Mouse (Mus musculus): ENCODE results near the gene Klkb1. TPM values are rescaled to one million over a fixed set of nuclear protein-coding genes. Genes with fewer than 3 reads are reported as not detected.

Gene Klkb1
- total RNA-seq (2023): not detected in 4 replicates

DNA sequence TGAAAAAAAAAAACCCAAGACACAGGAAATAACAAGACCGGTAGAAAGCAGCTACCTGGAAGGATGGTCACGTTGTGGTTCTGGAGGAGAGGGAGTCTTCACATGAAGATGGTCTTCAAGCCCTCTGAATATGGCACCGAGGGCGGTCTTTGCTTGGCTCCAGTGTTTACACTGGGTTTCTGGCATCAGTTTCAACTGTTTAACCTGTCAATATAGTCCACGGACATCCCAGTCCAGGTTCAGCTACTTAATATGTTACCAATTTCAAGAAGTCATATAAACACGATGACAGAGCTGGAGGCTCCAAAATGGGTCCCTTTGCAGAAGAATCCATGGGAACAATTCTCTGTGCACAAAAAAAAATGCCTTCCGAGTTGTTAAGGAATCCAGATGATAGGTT lies at the start of gene Klkb1:
Gene Klkb1 (minus strand): TSS at position 173 of the 400 bp plus-strand sequence.

DNA sequence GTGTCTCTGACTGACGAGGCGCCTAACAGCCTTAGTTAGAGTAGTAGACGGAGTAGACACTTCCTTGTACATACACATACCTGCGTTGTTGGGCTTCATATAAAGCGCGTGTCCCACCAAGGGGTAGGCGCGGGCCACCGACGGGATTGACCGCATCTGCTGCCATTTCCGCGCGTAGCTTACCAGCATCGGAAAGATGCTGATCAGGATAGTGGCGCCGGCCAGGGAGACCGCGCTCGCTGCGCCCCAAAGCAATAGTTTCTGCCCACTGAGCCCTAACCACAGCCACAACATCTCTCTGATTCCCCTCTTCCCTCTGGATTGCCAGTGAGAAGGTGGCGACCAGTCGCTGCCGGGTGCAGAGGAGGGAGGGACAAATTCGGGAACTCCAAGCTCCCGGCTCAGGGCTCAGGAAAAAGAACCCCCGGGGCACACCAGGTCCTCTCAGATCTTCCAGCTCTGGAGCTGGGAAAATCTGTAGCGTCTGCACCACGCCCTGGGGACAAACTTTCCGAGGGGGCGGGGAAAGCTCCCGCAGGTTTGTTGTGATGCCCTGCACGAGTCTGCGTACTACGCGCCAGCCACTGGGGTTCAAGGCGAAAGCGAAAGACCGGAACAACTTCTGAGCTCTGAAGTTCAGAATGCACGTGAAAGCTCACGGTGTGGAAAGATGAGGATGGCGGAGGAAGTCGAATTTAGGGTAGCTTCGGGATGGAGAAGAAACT lies 38.2 kb upstream of the Klkb1 start, which contains the start of gene Cyp4v3:
Gene Cyp4v3 (minus strand): TSS at position 532 of the 725 bp plus-strand sequence.

GRCm38 (mm10) chr8:45308366-45308765 lies 13.7 kb upstream of the Klkb1 start, which contains the start of gene Gm45753:
TSS of gene Gm45753 (minus strand) at chr8:45308466.

GRCm38 (mm10) chr8:45261920-45262319 lies 32.7 kb downstream of the Klkb1 start, which contains the start of gene F11:
TSS of gene F11 (minus strand) at chr8:45262031.

Other genes starting within 250 kb of the Klkb1 start
- not detected in 4 replicates for gene Mtnr1a, start 225.7 kb downstream of the Klkb1 start, total RNA-seq (2023)
- not detected in 4 replicates for gene F11, start 32.8 kb downstream of the Klkb1 start, total RNA-seq (2023)
- not detected in 4 replicates for gene Gm45753, start 13.6 kb upstream of the Klkb1 start, total RNA-seq (2023)
- gene Cyp4v3, start 38.4 kb upstream of the Klkb1 start, total RNA-seq (2023): 6.7 to 7.8 TPM (median 7.6 TPM) in 4 replicates
- gene Fam149a, start 87.4 kb upstream of the Klkb1 start, total RNA-seq (2023): 0.91 to 1.8 TPM (median 1.6 TPM) in 4 replicates
- gene Tlr3, start 116.2 kb upstream of the Klkb1 start, total RNA-seq (2023): 16.4 to 22.0 TPM (median 18.8 TPM) in 4 replicates
- gene Sorbs2, start 212.9 kb upstream of the Klkb1 start, total RNA-seq (2023): 9.6 to 15.4 TPM (median 14.7 TPM) in 4 replicates